Mouse (Mus musculus): ENCODE results near the gene Il22ra1. TPM values are rescaled to one million over a fixed set of nuclear protein-coding genes. Genes with fewer than 3 reads are reported as not detected.

Gene Il22ra1
- polyA plus RNA-seq, 1 experiment: 0.02 TPM

DNA sequence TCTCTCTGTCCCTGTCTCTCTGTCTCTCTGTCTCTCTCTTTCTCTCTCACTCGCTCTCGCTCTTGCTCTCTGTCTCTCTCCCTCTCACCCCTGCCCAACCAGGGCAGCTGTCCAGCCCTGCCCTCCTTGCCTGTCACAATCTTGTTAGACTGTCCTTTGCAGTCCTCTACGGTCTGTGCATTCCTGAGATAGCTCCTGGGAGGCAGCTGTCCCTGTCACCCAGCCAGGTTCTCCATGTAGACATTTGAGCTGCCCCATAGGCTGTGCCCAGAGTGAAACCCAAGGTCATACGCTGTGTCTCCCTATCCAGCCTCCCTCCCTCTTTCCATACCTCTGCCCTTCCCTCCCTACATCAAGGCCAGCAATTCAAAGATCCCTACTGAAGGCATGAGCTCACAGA is 44.7 kb downstream of the Il22ra1 start:
- peaks cover 4% of the 10 kb centered on the region; the same call in 1 of the 2 replicates for H3K27me3 ChIP-seq (ENCODE audit: control insufficient read depth)
- TF ChIP-seq TAL1 (IDR thresholded peaks at IDR 0.05; ENCODE audit: low read length): no peak
- TF ChIP-seq GATA1 (IDR thresholded peaks at IDR 0.05; ENCODE audit: low read length): no peak
- H3K36me3 ChIP-seq (ENCODE audit: control insufficient read depth): no peaks in the 10 kb centered on the region
- H3K9me3 ChIP-seq (ENCODE audit: control insufficient read depth, low read length): no peaks in the 10 kb centered on the region
- H3K4me3 ChIP-seq (replicated peaks): no peak overlapping the region
- H3K4me1 ChIP-seq (ENCODE audit: control insufficient read depth): no peaks in the 10 kb centered on the region

DNA sequence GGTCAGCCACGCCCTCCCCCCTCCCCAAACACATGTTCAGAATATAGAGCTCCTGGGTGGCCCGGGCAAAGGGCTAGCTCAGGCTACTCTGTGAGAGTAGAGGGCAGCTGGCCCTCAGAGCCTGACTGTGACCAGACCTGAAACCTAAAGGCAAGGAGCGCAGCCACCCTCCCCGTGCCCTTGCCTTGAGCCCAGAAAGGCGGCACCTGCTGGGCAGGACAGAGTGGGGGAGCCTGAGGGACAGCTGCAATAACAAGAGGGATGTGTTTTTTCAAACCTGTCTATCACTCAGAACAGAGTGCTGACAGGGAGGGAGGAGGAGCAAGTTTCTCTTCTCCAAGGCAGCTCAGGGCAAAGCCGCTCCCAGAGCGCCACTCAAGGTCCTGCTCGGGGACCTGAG is 46.5 kb downstream of the Il22ra1 start:
- Histone ChIP-seq H3K4me3 (replicated peaks) (no peak overlapping the region), H3K4me1 (ENCODE audit: control insufficient read depth) (no peaks in the 10 kb centered on the region), H3K9me3 (ENCODE audit: control insufficient read depth, low read length) (no peaks in the 10 kb centered on the region), H3K27me3 (ENCODE audit: control insufficient read depth) (peaks cover 4% of the 10 kb centered on the region; the same call in 1 of the 2 replicates), H3K36me3 (ENCODE audit: control insufficient read depth) (no peaks in the 10 kb centered on the region)
- no peak for TF ChIP-seq GATA1 (IDR thresholded peaks at IDR 0.05; ENCODE audit: low read length)
- no peak for TF ChIP-seq TAL1 (IDR thresholded peaks at IDR 0.05; ENCODE audit: low read length)

DNA sequence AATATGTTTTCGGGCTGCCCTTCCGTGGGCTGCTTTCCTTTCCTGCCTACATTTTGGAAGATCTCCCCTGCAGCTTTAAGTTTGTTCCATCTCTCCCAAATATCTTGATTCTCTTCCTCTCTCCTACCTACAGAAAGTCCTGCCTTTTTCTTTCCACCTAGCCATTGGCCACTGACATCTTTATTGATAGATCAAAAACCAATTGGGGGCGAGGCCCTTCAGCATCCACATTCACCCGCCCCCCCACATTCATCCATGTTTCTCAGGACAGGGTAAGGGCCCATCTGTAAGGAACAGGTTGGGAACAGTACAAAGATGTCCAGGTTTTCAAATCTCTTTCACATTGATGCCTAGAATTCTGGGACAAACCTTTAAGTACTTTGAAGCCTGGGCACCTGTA is 48.9 kb downstream of the Il22ra1 start:
- no peaks in the 10 kb centered on the region for H3K9me3 ChIP-seq (ENCODE audit: control insufficient read depth, low read length)
- H3K4me1 ChIP-seq (ENCODE audit: control insufficient read depth): no peaks in the 10 kb centered on the region
- no peaks in the 10 kb centered on the region for H3K36me3 ChIP-seq (ENCODE audit: control insufficient read depth)
- no peak for TF ChIP-seq GATA1 (IDR thresholded peaks at IDR 0.05; ENCODE audit: low read length)
- no peak for TF ChIP-seq TAL1 (IDR thresholded peaks at IDR 0.05; ENCODE audit: low read length)
- H3K4me3 ChIP-seq (replicated peaks): no peak overlapping the region
- H3K27me3 ChIP-seq (ENCODE audit: control insufficient read depth): peaks cover 4% of the 10 kb centered on the region; the same call in 1 of the 2 replicates

DNA sequence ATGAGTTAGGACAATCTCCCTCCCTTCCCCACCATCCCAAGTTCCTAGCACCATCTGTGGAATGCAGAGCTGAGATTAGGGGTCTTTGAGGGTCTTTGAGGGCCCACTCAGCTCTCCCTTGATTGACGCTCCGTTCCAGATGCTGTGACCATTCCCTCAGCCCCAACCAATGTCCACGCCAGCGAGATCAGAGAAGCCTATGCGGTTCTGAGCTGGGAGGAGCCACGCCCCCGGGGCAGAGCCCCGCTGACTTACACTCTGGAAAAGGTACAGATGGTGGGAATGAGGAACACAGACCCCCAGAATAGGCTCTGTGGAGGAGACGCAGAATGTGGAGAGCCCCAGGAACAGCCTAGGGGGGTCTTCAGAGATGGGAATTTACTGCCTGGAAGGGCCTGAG is 51.7 kb downstream of the Il22ra1 start:
- H3K27me3 ChIP-seq (ENCODE audit: control insufficient read depth): peaks cover 4% of the 10 kb centered on the region; the same call in 1 of the 2 replicates

DNA sequence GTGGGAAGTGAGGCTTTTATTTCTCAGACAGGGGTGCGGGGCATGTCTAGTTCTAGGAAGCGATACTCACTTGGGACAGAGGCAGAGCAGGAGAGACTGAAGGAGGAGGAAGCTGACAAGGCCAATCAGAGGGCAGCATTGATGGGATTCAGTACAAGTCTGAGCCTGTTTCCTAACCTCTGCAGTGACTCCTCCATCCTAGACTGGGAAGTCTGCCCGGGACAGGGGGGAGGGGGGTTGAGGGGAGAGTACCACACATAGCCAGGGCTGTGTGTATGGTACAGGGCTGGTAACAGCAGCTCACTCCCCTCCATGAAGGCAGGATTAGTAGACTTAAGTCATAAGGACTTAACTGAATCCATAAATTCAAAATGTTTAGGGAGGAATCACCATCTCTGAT is 52.3 kb downstream of the Il22ra1 start:
- Histone ChIP-seq H3K4me1 (ENCODE audit: control insufficient read depth) (no peaks in the 10 kb centered on the region), H3K9me3 (ENCODE audit: control insufficient read depth, low read length) (peaks cover 3% of the 10 kb centered on the region; the same call in 1 of the 2 replicates), H3K4me3 (replicated peaks) (no peak overlapping the region), H3K27me3 (ENCODE audit: control insufficient read depth) (peaks cover 2% of the 10 kb centered on the region; the same call in 1 of the 2 replicates), H3K36me3 (ENCODE audit: control insufficient read depth) (no peaks in the 10 kb centered on the region)
- TF ChIP-seq GATA1 (IDR thresholded peaks at IDR 0.05; ENCODE audit: low read length) (no peak), TAL1 (IDR thresholded peaks at IDR 0.05; ENCODE audit: low read length) (no peak)

More for the DNA sequence above, 51.7 kb downstream of the Il22ra1 start:
- no peaks in the 10 kb centered on the region for H3K36me3 ChIP-seq (ENCODE audit: control insufficient read depth)
- H3K4me1 ChIP-seq (ENCODE audit: control insufficient read depth): no peaks in the 10 kb centered on the region
- no peak overlapping the region for H3K4me3 ChIP-seq (replicated peaks)
- TF ChIP-seq GATA1 (IDR thresholded peaks at IDR 0.05; ENCODE audit: low read length) (no peak), TAL1 (IDR thresholded peaks at IDR 0.05; ENCODE audit: low read length) (no peak)
- H3K9me3 ChIP-seq (ENCODE audit: control insufficient read depth, low read length): peaks cover 3% of the 10 kb centered on the region; the same call in 1 of the 2 replicates

- H3K4me1 ChIP-seq (ENCODE audit: control insufficient read depth): no peaks in the 10 kb centered on the region
- no peak overlapping the region for H3K4me3 ChIP-seq (replicated peaks)
- TF ChIP-seq TAL1 (IDR thresholded peaks at IDR 0.05; ENCODE audit: low read length): no peak
- no peak for TF ChIP-seq GATA1 (IDR thresholded peaks at IDR 0.05; ENCODE audit: low read length)
- H3K36me3 ChIP-seq (ENCODE audit: control insufficient read depth): no peaks in the 10 kb centered on the region
- no peaks in the 10 kb centered on the region; the same call in 1 of the 2 replicates for H3K27me3 ChIP-seq (ENCODE audit: control insufficient read depth)
- peaks cover 3% of the 10 kb centered on the region; the same call in 1 of the 2 replicates for H3K9me3 ChIP-seq (ENCODE audit: control insufficient read depth, low read length)
Measured at GRCm38 (mm10) chr4:135781304-135781703, 53.3 kb downstream of the Il22ra1 start.

DNA sequence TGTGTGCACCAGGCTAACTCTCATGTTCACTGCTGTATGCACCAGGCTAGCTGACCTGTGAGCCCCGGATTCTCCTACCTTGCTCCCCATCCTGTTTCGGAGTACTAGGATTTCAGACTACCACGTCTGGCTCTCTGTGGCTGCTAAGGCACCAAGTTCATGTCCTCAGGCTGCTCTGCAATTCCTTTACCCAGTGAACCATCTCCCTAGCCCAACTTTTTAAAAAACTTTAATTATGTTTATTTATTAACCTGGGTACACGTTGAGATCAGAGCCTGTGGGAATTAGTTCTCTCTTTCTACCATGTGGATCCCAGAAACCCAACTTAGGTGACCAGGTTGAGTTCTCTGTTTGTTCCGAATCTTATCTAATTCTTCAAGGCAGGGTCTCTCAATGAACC is 58.6 kb downstream of the Il22ra1 start:
- Histone ChIP-seq H3K4me3 (replicated peaks) (no peak overlapping the region), H3K27me3 (ENCODE audit: control insufficient read depth) (no peaks in the 10 kb centered on the region), H3K36me3 (ENCODE audit: control insufficient read depth) (no peaks in the 10 kb centered on the region), H3K9me3 (ENCODE audit: control insufficient read depth, low read length) (peaks cover 3% of the 10 kb centered on the region; the same call in 1 of the 2 replicates), H3K4me1 (ENCODE audit: control insufficient read depth) (no peaks in the 10 kb centered on the region)
- no peak for TF ChIP-seq TAL1 (IDR thresholded peaks at IDR 0.05; ENCODE audit: low read length)
- TF ChIP-seq GATA1 (IDR thresholded peaks at IDR 0.05; ENCODE audit: low read length): no peak

- TF ChIP-seq TAL1 (IDR thresholded peaks at IDR 0.05; ENCODE audit: low read length) (no peak), GATA1 (IDR thresholded peaks at IDR 0.05; ENCODE audit: low read length) (no peak)
- peaks cover 3% of the 10 kb centered on the region; the same call in 1 of the 2 replicates for H3K9me3 ChIP-seq (ENCODE audit: control insufficient read depth, low read length)
- no peaks in the 10 kb centered on the region for H3K27me3 ChIP-seq (ENCODE audit: control insufficient read depth)
- H3K4me1 ChIP-seq (ENCODE audit: control insufficient read depth): no peaks in the 10 kb centered on the region
- H3K36me3 ChIP-seq (ENCODE audit: control insufficient read depth): no peaks in the 10 kb centered on the region
- no peak overlapping the region for H3K4me3 ChIP-seq (replicated peaks)
Measured at GRCm38 (mm10) chr4:135787271-135787670, 59.3 kb downstream of the Il22ra1 start.

DNA sequence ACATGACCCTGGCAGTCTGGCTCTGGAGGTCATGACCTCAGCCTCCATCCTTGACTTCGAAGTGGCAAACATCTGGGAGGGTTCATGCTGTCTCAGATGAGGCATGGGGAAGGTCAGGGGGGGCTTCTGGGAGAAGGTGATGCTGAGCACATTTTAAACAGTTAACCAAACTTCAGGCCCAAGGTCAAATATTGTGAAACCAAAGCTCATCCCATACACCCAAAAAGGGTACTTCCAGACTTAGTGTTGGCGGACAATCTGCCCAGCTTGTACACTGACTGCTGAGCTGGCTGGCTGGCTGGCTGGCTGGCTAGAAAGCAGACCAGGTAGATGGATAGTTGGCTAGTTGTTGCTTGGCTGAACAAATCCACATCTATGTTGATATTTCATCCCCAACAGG is 61.2 kb downstream of the Il22ra1 start:
- Histone ChIP-seq H3K27me3 (ENCODE audit: control insufficient read depth) (no peaks in the 10 kb centered on the region), H3K9me3 (ENCODE audit: control insufficient read depth, low read length) (no peaks in the 10 kb centered on the region), H3K36me3 (ENCODE audit: control insufficient read depth) (no peaks in the 10 kb centered on the region), H3K4me3 (replicated peaks) (no peak overlapping the region), H3K4me1 (ENCODE audit: control insufficient read depth) (no peaks in the 10 kb centered on the region)
- TF ChIP-seq GATA1 (IDR thresholded peaks at IDR 0.05; ENCODE audit: low read length) (no peak), TAL1 (IDR thresholded peaks at IDR 0.05; ENCODE audit: low read length) (no peak)

GRCm38 (mm10) chr4:135792821-135793220 is 64.8 kb downstream of the Il22ra1 start:
- H3K4me1 ChIP-seq (ENCODE audit: control insufficient read depth): peaks cover 14% of the 10 kb centered on the region
- H3K27me3 ChIP-seq (ENCODE audit: control insufficient read depth): no peaks in the 10 kb centered on the region; the same call in 1 of the 2 replicates
- TF ChIP-seq GATA1 (IDR thresholded peaks at IDR 0.05; ENCODE audit: low read length) (no peak), TAL1 (IDR thresholded peaks at IDR 0.05; ENCODE audit: low read length) (no peak)
- no peak overlapping the region for H3K4me3 ChIP-seq (replicated peaks)
- H3K36me3 ChIP-seq (ENCODE audit: control insufficient read depth): no peaks in the 10 kb centered on the region
- H3K9me3 ChIP-seq (ENCODE audit: control insufficient read depth, low read length): no peaks in the 10 kb centered on the region

All from erythroblast, embryonic 14.5 days (primary cell).